Mouse (Mus musculus) bone marrow macrophage, adult 2 months (primary cell): ENCODE measurements around the gene Kcnk3. TPM values are rescaled to one million over a fixed set of nuclear protein-coding genes. Genes with fewer than 3 reads are reported as not detected.

Experiments used
- H3K27ac ChIP-seq: 2 replicates; pipeline ENCODE4 v1.5.1; 2012; ENCODE audit warnings: low read depth, low read length; ENCODE audit not compliant: insufficient read depth
- H3K4me1 ChIP-seq: 2 replicates; pipeline ENCODE4 v1.6.1; 2012; ENCODE audit warnings: low read length; ENCODE audit not compliant: control insufficient read depth, insufficient read depth
- H3K4me3 ChIP-seq: 2 replicates; pipeline ENCODE4 v1.5.1; 2012; ENCODE audit warnings: mild to moderate bottlenecking, low read length, moderate library complexity; ENCODE audit not compliant: insufficient read depth
- CTCF ChIP-seq: IDR thresholded peaks from 2 replicates; pipeline ENCODE4 v1.5.1; 2012; ENCODE audit warnings: low read depth, mild to moderate bottlenecking, low read length, moderate library complexity
- POLR2A ChIP-seq: IDR thresholded peaks from 2 replicates; pipeline ENCODE4 v1.6.1; 2012; ENCODE audit warnings: mild to moderate bottlenecking, low read depth, low read length, borderline replicate concordance
- polyA plus RNA-seq: library from polyadenylated mRNA; stranded (reverse); fragments of >200 nt; gene quantifications from 2 replicates; pipeline ENCODE4 v1.2.4, GENCODE M21; 2012; ENCODE audit not compliant: missing spikeins, insufficient read depth, insufficient read length

Gene Kcnk3
- polyA plus RNA-seq, 1 experiment, result not detected

- Histone ChIP-seq H3K4me3 (no peak overlapping the region), H3K4me1 (peaks cover 8% of the 10 kb centered on the region), H3K27ac (no peak overlapping the region)
- no peak for TF ChIP-seq CTCF
- no peak for TF ChIP-seq POLR2A
Observed at GRCm38 (mm10) chr5:30628511-30628910, 40.5 kb downstream of the Kcnk3 start.

GRCm38 (mm10) chr5:30630401-30630800 is 42.4 kb downstream of the Kcnk3 start:
- Histone ChIP-seq H3K4me1 (no peaks in the 10 kb centered on the region), H3K4me3 (no peak overlapping the region), H3K27ac (no peak overlapping the region)
- TF ChIP-seq POLR2A (no peak), CTCF (no peak)

DNA sequence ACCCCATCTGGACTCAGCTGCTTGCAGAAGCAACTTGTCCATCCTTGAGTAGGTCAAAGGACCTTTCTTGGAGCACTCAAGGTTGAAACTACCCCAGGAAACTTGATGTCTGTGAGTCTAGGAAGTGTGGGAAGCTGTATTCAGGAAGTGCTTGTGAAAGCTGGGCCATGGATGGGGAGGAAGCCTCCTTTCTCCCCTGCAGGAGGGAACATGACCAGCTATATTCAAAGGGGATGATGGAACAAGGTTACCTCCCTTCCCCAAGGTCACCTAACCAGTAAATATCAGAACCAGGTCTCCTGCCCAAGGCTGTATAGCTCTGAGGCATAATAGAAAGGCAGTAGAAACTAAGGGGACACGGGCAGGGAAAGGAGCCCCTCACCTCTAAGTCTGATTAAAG is 44.2 kb downstream of the Kcnk3 start:
- Histone ChIP-seq H3K4me1 (no peaks in the 10 kb centered on the region), H3K4me3 (no peak overlapping the region), H3K27ac (no peak overlapping the region)
- TF ChIP-seq POLR2A (no peak), CTCF (no peak)

- H3K4me1 ChIP-seq, result peaks cover 3% of the 10 kb centered on the region
- H3K27ac ChIP-seq, result no peak overlapping the region
- TF ChIP-seq CTCF (no peak), POLR2A (no peak)
- H3K4me3 ChIP-seq, result no peak overlapping the region
Observed at GRCm38 (mm10) chr5:30636994-30637393, 49.0 kb downstream of the Kcnk3 start.

GRCm38 (mm10) chr5:30638041-30638440 is 50.1 kb downstream of the Kcnk3 start:
- no peak overlapping the region for H3K4me3 ChIP-seq
- H3K4me1 ChIP-seq, result peaks cover 3% of the 10 kb centered on the region
- H3K27ac ChIP-seq, result no peak overlapping the region
- TF ChIP-seq POLR2A, result no peak
- peak; percentile 74 for TF ChIP-seq CTCF

- no peak overlapping the region for H3K27ac ChIP-seq
- H3K4me3 ChIP-seq, result no peak overlapping the region
- TF ChIP-seq CTCF, result no peak
- TF ChIP-seq POLR2A, result no peak
- H3K4me1 ChIP-seq, result no peaks in the 10 kb centered on the region; the same call in none of the 2 replicates
Observed at GRCm38 (mm10) chr5:30643477-30644179, 55.7 kb downstream of the Kcnk3 start.

- Histone ChIP-seq H3K4me3 (no peak overlapping the region), H3K27ac (no peak overlapping the region), H3K4me1 (peaks cover 14% of the 10 kb centered on the region)
- TF ChIP-seq POLR2A (no peak), CTCF (no peak)
Observed at GRCm38 (mm10) chr5:30646036-30646435, 58.1 kb downstream of the Kcnk3 start.

- Histone ChIP-seq H3K4me3 (peak overlapping the region; percentile 97), H3K4me1 (peaks cover 27% of the 10 kb centered on the region), H3K27ac (peak overlapping the region; percentile 43)
- no peak for TF ChIP-seq CTCF
- TF ChIP-seq POLR2A, result no peak
Observed at GRCm38 (mm10) chr5:30647396-30647795, 59.4 kb downstream of the Kcnk3 start.

DNA sequence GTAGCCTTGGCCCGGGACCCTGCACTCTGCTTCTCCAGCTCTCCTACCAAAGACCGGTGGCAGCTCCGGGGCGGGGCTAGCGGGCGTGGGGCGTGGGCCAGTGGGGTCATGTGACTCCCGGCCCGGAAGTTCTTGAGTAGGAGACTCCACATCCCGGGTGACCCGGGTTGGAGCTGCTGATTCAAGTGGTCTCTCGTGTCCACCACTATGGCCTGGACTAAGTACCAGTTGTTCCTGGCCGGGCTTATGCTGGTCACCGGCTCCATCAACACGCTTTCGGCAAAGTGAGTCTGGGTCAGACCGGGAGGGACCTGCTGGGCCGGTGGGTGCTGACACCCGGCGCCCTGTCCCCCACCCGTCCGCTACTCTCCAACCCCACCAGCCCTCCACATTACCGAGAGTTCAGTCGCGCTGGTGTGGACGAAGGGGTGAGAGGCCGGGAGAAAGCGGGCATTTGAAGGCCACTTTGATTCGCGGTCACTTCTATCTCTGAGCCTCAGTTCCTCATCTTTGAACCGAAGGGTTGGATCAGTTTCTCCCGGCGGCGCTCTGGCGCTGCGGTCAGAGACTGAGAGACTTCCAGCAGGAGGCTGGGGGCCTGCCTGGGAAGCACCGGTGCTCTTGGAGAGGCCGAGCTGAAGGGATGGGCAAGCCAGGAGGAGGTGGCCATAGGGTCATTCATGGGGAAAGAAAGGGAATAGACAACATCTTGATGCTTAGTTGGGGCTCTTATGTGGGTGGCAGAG is 60.0 kb downstream of the Kcnk3 start, which contains the start of gene Slc35f6:
TSS of gene Slc35f6 (plus strand) at position 119 of the 746 bp plus-strand sequence.
- no peak for TF ChIP-seq POLR2A
- no peak for TF ChIP-seq CTCF
- H3K4me1 ChIP-seq, result peaks cover 33% of the 10 kb centered on the region
- peak within 1 kb of the TSS; percentile 83 for H3K27ac ChIP-seq
- peak within 1 kb of the TSS; percentile 97 for H3K4me3 ChIP-seq

DNA sequence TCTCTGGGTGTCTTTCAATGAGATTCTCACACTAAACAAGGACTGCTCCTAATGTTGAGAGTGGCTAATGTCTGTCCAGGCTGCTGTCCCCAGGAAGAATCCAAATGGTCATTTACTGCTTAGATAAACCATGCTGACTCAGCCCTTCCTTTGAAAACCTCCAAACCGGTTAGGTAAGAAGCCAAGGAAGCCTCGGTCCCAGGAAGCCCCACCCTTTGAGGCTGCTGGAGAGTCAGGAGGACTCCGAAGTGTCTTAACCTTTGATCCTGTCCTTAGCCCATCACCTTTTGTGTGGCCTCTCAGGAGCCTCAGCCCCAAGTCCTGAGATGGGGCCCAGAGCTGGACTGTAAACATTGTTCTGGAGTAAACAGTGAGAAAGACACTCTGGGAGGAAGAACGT is 61.6 kb downstream of the Kcnk3 start:
- TF ChIP-seq CTCF, result no peak
- no peak for TF ChIP-seq POLR2A
- H3K4me1 ChIP-seq, result peaks cover 47% of the 10 kb centered on the region
- H3K27ac ChIP-seq, result peak overlapping the region; percentile 83
- peak overlapping the region; percentile 97 for H3K4me3 ChIP-seq
